Mouse (Mus musculus) olfactory bulb, adult 2 months (tissue): Measurements from ENCODE around the gene Exosc1. TPM values are rescaled to one million over a fixed set of nuclear protein-coding genes. Genes with fewer than 3 reads are reported as not detected.

Source experiments
- H3K27ac ChIP-seq: fragments of 200-500 bp; 2 replicates; pipeline ENCODE4 v1.5.1; 2012; ENCODE audit warnings: low read depth, low read length; ENCODE audit not compliant: insufficient read depth
- H3K4me1 ChIP-seq: fragments of 200-500 bp; 2 replicates; pipeline ENCODE4 v1.6.1; 2012; ENCODE audit warnings: low read length; ENCODE audit not compliant: control insufficient read depth, insufficient read depth
- H3K4me3 ChIP-seq: fragments of 200-500 bp; 2 replicates; pipeline ENCODE4 v1.5.1; 2012; ENCODE audit warnings: mild to moderate bottlenecking, low read depth, low read length, moderate library complexity; ENCODE audit not compliant: insufficient read depth
- CTCF ChIP-seq: fragments of 200-500 bp; IDR thresholded peaks from 2 replicates; pipeline ENCODE4 v1.5.1; 2012; ENCODE audit warnings: low read depth, mild to moderate bottlenecking, low read length, moderate library complexity; ENCODE audit not compliant: insufficient read depth
- POLR2A ChIP-seq: fragments of 200-500 bp; IDR thresholded peaks from 2 replicates; pipeline ENCODE4 v1.6.1; 2012; ENCODE audit warnings: mild to moderate bottlenecking, low read depth, low read length, moderate library complexity; ENCODE audit not compliant: insufficient read depth
- WGBS: fragments of 180-500 bp; shearing (Covaris S2); methylation state at CpG from one replicate; pipeline ENCODE4 v1.1.7; 2018; 5-methylcytosine and 5-hydroxymethylcytosine counted together
- polyA plus RNA-seq: library from polyadenylated mRNA; stranded (reverse); fragments of >200 nt; gene quantifications from 2 replicates; pipeline ENCODE4 v1.2.4, GENCODE M21; 2012; ENCODE audit warnings: low replicate concordance; ENCODE audit not compliant: missing spikeins, insufficient read depth, insufficient read length

Gene Exosc1
- polyA plus RNA-seq, 1 experiment, result not detected

DNA sequence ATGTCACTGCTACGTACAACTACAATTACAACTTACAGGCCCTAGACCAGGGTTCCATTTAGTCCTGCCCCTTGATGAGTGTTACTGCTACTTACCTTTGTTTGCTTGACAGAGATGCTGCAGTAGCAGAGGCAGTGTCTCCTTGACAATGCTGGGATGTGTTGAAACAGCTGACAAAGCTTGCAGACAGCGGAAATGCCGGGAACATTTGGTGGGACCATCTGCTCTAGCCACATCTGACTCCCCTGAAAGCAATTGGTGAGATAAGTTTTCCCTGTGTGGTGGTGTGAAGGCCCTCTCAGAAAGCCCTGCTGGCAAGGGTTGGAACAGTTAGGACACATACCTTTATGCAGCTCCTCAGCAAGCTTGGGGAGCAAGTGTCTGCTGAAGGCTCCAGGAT, 20.4 kb upstream of the Exosc1 start:
- Histone ChIP-seq H3K4me1 (no peaks in the 10 kb centered on the region), H3K4me3 (no peak overlapping the region), H3K27ac (no peak overlapping the region)
- no peak for TF ChIP-seq POLR2A
- no peak for TF ChIP-seq CTCF
- WGBS, result 96% methylated on average over 3 of the region's 3 CpGs

DNA sequence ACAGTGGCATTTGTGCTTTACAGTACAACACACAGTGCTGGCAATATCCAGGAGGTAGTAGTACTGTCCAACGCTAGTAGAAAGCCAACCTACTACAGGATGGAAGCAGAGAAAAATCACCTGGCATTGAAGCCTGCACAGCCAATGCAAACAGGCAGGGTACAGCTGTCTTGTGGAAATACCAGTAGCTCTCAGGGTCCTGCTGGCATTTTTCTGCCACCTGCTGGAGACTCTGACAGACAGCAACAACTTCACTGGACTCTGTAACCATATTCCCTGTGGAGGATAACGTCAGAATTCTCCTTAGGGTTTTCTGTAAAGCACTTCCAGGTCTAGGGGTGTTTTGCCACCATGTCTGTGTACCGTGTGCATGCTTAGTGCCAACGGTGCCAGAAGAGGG, 19.1 kb upstream of the Exosc1 start:
- no peak overlapping the region for H3K4me3 ChIP-seq
- no peak overlapping the region for H3K27ac ChIP-seq
- no peaks in the 10 kb centered on the region for H3K4me1 ChIP-seq
- WGBS, result 76% methylated on average over 4 of the region's 4 CpGs
- TF ChIP-seq POLR2A (no peak), CTCF (no peak)

DNA sequence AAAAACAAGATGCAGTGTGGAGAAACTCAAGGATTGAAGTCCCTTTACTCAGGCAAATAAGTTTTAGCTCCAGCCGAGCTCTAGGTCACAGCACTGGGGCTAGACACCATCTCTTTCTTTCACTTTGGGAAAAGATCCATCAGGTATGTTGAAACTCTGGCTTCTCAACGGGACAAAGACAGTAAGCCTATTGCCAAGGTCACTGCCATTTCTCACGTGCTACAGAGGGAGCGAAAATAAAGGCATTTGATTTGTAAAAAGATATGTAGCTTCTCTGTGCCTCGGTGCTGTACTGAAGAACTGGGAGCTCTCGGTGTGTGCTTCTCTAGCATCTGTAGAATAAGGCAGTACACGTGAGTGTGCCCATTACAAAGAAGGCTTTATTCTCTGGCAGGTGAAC, 10.6 kb upstream of the Exosc1 start:
- H3K4me3 ChIP-seq, result no peak overlapping the region
- no peaks in the 10 kb centered on the region for H3K4me1 ChIP-seq
- H3K27ac ChIP-seq, result no peak overlapping the region
- WGBS, result 90% methylated on average over 7 of the region's 7 CpGs
- TF ChIP-seq POLR2A (no peak), CTCF (no peak)

GRCm38 (mm10) chr19:41938539-41938938, 5.3 kb upstream of the Exosc1 start:
- WGBS, result 92% methylated on average over 5 of the region's 5 CpGs
- Histone ChIP-seq H3K4me3 (no peak overlapping the region), H3K4me1 (no peaks in the 10 kb centered on the region), H3K27ac (no peak overlapping the region)
- TF ChIP-seq CTCF (no peak), POLR2A (no peak)

DNA sequence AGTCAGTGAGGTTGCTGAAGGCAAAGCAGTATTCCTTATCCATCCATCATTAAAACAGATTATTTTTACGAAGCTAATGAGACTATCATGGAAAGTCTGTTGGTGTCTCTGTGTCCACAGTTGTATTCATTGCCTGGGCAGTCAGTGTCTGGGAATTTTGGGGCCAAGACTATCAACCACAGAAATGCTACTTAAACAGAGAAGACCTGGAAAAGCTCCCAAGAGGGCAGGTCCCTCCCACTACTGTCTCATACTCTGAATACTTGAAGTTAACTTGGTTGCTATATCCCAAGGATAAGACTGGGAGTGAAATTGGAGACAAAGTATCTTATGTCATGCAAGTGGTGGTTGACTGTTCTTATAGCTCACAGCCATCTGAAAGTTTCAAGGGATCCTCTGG, 2.7 kb upstream of the Exosc1 start:
- no peak for TF ChIP-seq CTCF
- no peak for TF ChIP-seq POLR2A
- Histone ChIP-seq H3K4me3 (no peak overlapping the region), H3K4me1 (peaks cover 3% of the 10 kb centered on the region; the same call in 1 of the 2 replicates), H3K27ac (no peak overlapping the region)
- WGBS, result 89% methylated on average over 1 of the region's 1 CpGs

DNA sequence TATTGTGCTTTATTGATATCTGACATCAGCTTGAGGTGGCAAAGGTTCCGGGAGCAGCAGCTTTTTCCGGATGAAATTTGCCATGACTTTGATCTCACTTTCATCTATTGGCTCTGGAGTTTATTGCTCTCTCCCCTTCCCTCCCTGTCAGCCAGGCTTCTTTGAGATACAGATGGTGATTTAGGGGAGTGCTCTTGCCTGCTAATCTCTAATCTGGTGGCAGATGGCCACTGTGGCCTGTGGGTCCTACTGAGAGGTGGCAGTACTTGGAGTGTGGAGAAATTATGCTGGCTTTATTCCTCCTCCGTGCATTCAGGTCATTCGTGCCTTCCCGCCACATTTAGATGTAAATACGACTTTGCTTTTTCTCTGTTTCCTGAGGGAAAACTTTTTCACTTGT, 901 bp upstream of the Exosc1 start:
- TF ChIP-seq POLR2A, result no peak
- TF ChIP-seq CTCF, result no peak
- Histone ChIP-seq H3K4me1 (peaks cover 3% of the 10 kb centered on the region; the same call in 1 of the 2 replicates), H3K27ac (no peak overlapping the region), H3K4me3 (peak overlapping the region; percentile 14; the same call in 1 of the 2 replicates)
- 10% methylated on average over 6 of the region's 6 CpGs for WGBS

- H3K4me3 ChIP-seq, result peak overlapping the region; percentile 92
- no peak overlapping the region for H3K27ac ChIP-seq
- no peak for TF ChIP-seq POLR2A
- no peak for TF ChIP-seq CTCF
- WGBS, result 0% methylated on average over 28 of the region's 28 CpGs
- peaks cover 3% of the 10 kb centered on the region; the same call in 1 of the 2 replicates for H3K4me1 ChIP-seq
These were observed 537 bp downstream of the Exosc1 start for GRCm38 (mm10) chr19:41932686-41933085.

DNA sequence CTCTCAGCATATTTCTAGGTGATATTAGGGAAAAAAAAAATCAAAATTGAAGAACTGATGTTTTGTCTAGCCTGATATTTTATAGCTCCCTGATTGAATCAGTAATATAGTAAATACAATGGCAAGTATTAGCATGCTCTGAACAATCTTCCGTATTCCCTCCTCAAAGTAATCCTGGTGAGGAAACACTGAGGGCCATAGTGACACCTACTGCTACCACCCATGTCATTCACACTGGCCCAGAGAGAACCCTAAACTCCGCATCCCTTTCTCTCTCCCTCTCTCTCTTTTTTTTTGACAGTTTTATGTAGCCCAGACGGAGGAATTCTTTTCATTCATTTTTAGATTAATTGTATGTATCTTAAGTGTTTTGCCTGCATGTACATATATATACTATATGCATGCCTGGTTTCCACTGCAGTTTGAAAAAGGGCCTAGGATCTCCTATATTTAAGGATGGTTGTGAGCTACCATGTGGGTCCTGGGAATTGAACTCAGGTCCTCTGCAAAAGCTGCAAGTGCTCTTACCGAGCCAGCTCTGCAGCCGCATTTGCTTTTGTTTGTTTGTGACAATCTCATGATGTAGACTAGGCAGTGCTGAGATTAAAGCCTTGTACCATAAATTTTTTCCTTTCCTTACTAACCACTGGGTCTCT, 12.7 kb downstream of the Exosc1 start:
- 79% methylated on average over 5 of the region's 5 CpGs for WGBS
- no peaks in the 10 kb centered on the region for H3K4me1 ChIP-seq
- H3K27ac ChIP-seq, result no peak overlapping the region
- H3K4me3 ChIP-seq, result no peak overlapping the region
- no peak for TF ChIP-seq POLR2A
- no peak for TF ChIP-seq CTCF

DNA sequence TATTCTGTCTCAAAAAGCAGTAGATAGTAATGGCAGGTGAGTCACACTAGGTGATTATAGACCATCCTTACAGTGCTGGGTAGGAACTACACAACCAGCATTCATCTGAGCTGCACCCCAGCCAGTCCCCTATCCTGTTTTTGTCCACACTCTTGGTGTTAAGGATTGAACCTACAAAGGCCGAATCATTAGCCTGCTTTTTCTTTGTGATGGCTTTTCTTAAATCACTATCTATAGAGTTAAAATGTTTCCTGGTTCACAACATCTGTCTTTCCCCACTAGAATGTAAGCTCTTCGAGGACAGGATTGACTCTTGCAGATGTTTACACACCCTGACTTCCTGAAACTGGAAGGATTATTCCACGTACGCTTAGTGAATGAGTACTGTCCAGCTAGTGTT, 13.8 kb downstream of the Exosc1 start:
- no peak overlapping the region for H3K27ac ChIP-seq
- TF ChIP-seq CTCF (no peak), POLR2A (no peak)
- WGBS, result 78% methylated on average over 4 of the region's 4 CpGs
- no peak overlapping the region for H3K4me3 ChIP-seq
- no peaks in the 10 kb centered on the region for H3K4me1 ChIP-seq
